Comparison of ENCODE assay signal across 8 mouse cellular contexts in the genomic region with DNA sequence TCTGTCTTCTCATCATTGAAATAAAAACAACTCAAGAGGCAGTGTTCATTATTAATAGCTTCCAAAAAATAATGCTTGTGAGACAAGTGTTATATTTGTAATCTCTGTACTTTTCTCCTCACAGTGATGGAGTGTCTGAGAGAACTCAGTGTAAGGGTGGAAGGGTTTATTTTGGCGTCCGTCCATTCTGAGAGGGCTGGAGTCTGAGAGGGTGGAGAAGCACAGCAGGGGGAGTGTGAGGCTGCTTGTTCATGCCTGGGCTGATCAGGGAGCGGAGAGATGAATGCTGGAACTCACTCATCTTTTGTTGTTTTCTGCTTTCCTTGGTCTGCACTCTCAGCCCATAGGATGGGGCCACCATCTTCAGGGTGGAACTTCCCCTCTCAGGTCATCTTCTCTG. TPM values are rescaled to one million over a fixed set of nuclear protein-coding genes. Genes with fewer than 3 reads are reported as not detected.
DNase-seq lines count a peak whose midpoint lies in the region; ATAC-seq lines count a peak whose summit lies in the region.

No protein-coding gene starts in this region.

- no peak overlapping the region for H3K4me3 ChIP-seq in forebrain, embryonic 14.5 days (ENCODE audit: low read depth, low read length)

- DNase-seq in layer of hippocampus, adult 11-12 months (ENCODE audit: low spot score) = peak; percentile 19
- DNase-seq in layer of hippocampus, postnatal 25 days (ENCODE audit: extremely low spot score in 1 of 2, low spot score in 1 of 2) = no peak
- peak; percentile 64 for DNase-seq in forebrain, embryonic 14.5 days (ENCODE audit: low spot score)
- DNase-seq in heart, postnatal 14 days = peak; percentile 31 to 58
- DNase-seq in lung, postnatal 25 days (ENCODE audit: low spot score) = peak; percentile 74
- DNase-seq in B cell, adult 2 months = no peak
- DNase-seq in gastrocnemius, adult 18-20 months (ENCODE audit: low spot score) = no peak

- H3K27me3 ChIP-seq in forebrain, embryonic 14.5 days (replicated peaks; ENCODE audit: control insufficient read depth, insufficient read depth, low read length) = no peaks in the 10 kb centered on the region

- H3K27ac ChIP-seq in forebrain, embryonic 14.5 days (ENCODE audit: low read depth, low read length) = no peak overlapping the region

- H3K9ac ChIP-seq in forebrain, embryonic 14.5 days (ENCODE audit: low read length) = no peak overlapping the region

- H3K4me2 ChIP-seq in forebrain, embryonic 14.5 days (ENCODE audit: low read length) = no peak overlapping the region

- no peaks in the 10 kb centered on the region for H3K36me3 ChIP-seq in forebrain, embryonic 14.5 days (ENCODE audit: control insufficient read depth, insufficient read depth, low read length)

- intact Hi-C loops in heart, postnatal 14 days (cut with DNase I) = no loop called here

- ATAC-seq in forebrain, embryonic 14.5 days = peak; percentile 78; the same call in 1 of the 2 replicates
- ATAC-seq in erythroblast, adult 5-6 weeks (replicated peaks; ENCODE audit: low FRiP score, poor library complexity, severe bottlenecking) = no peak

- no peaks in the 10 kb centered on the region for H3K4me1 ChIP-seq in forebrain, embryonic 14.5 days (ENCODE audit: control insufficient read depth, insufficient read depth, low read length)

- WGBS in forebrain, embryonic 14.5 days = 15% methylated on average over 3 of the region's 3 CpGs

- no peaks in the 10 kb centered on the region for H3K9me3 ChIP-seq in forebrain, embryonic 14.5 days (replicated peaks; ENCODE audit: control insufficient read depth, low read length)

RNA-seq across cellular contexts. Expression of a gene that starts 36.8 kb away (rescaled TPM):
- total RNA-seq in layer of hippocampus, postnatal 25 days (2021) = under 1 TPM in 1 of 2 experiments, not detected in 1; 0.14 TPM
- polyA plus RNA-seq in forebrain, embryonic 14.5 days (2014; fragmentation: Nextera tagmentation; extraction: Ambion mirVana) = 0.20 and 0.42 TPM in 2 replicates
- not detected for total RNA-seq in heart, postnatal 14 days (2021)
- not detected in 2 replicates for total RNA-seq in erythroblast, adult 5-6 weeks (2015; ENCODE audit: low replicate concordance)
- total RNA-seq in erythroblast, adult 5-6 weeks (2017; ENCODE audit: low replicate concordance) = not detected in 2 replicates
- not detected for total RNA-seq in gastrocnemius, adult 18-20 months (2021)

RNA-seq across cellular contexts. Expression of a gene that starts 38.7 kb away (rescaled TPM):
- 1 to 10 TPM; 8.6 to 9.8 TPM for total RNA-seq in layer of hippocampus, postnatal 25 days (2021)
- 4.0 and 4.4 TPM in 2 replicates for polyA plus RNA-seq in forebrain, embryonic 14.5 days (2014; fragmentation: Nextera tagmentation; extraction: Ambion mirVana)
- 1 to 10 TPM; 2.9 to 3.4 TPM for total RNA-seq in heart, postnatal 14 days (2021)
- total RNA-seq in erythroblast, adult 5-6 weeks (2015; ENCODE audit: low replicate concordance) = 4.6 and 5.6 TPM in 2 replicates
- total RNA-seq in erythroblast, adult 5-6 weeks (2017; ENCODE audit: low replicate concordance) = 2.5 and 5.7 TPM in 2 replicates
- total RNA-seq in gastrocnemius, adult 18-20 months (2021) = 1 to 10 TPM in 1 of 2 experiments, under 1 TPM in 1; 0.59 to 1.0 TPM

Comparison
In these comparisons a context has a peak if more than half of its experiments do, and no peak if none do; other contexts are left out.
1. DNase-seq: peak in layer of hippocampus, adult 11-12 months (single experiment), forebrain, embryonic 14.5 days (single experiment), heart, postnatal 14 days (2 of 2) and lung, postnatal 25 days (single experiment); none in layer of hippocampus, postnatal 25 days (0 of 2), B cell, adult 2 months (0 of 2) and gastrocnemius, adult 18-20 months (single experiment).